Mouse (Mus musculus) MEL (cell line): ENCODE data around the gene Slc33a1. TPM values are rescaled to one million over a fixed set of nuclear protein-coding genes. Genes with fewer than 3 reads are reported as not detected.

ENCODE experiments used
- DNase-seq: peaks from one replicate; pipeline ENCODE4 v3.0.0; 2011; ENCODE audit warnings: low read depth, low spot score
- H3K27ac ChIP-seq: 2 replicates; pipeline ENCODE4 v1.5.1; 2012; ENCODE audit warnings: low read depth, mild to moderate bottlenecking, control low read depth, low read length, moderate library complexity; ENCODE audit not compliant: control insufficient read depth
- H3K27me3 ChIP-seq, 2 experiments: fragments of 150-350 bp in 1 of 2; sonication (generic) in 1 of 2; 2 replicates each; pipeline ENCODE4 v1.6.1; 2012; ENCODE audit warnings: low read length in 2 of 2, mild to moderate bottlenecking in 2 of 2, improper control_type of control experiment in 1 of 2, moderate library complexity in 1 of 2; ENCODE audit not compliant: insufficient read depth in 2 of 2, control insufficient read depth in 1 of 2
- H3K36me3 ChIP-seq, 2 experiments: 2 replicates each; pipeline ENCODE4 v1.6.1; 2012 to 2014; ENCODE audit warnings: low read length in 2 of 2, improper control_type of control experiment in 1 of 2, inconsistent platforms in 1 of 2, mild to moderate bottlenecking in 1 of 2; ENCODE audit not compliant: insufficient read depth in 2 of 2, control insufficient read depth in 1 of 2
- H3K4me1 ChIP-seq, 2 experiments: fragments of 150-350 bp in 1 of 2; sonication (generic) in 1 of 2; 2 replicates each; pipeline ENCODE4 v1.6.1; 2012; ENCODE audit warnings: low read length in 2 of 2, improper control_type of control experiment in 1 of 2, mild to moderate bottlenecking in 1 of 2; ENCODE audit not compliant: insufficient read depth in 2 of 2, control insufficient read depth in 1 of 2
- H3K4me3 ChIP-seq, 2 experiments: fragments of 150-350 bp in 1 of 2; sonication (generic) in 1 of 2; 2 replicates each; pipeline ENCODE4 v1.5.1; 2012; ENCODE audit warnings: low read depth in 2 of 2, low read length in 2 of 2, mild to moderate bottlenecking in 2 of 2, moderate library complexity in 2 of 2, control low read depth in 1 of 2, improper control_type of control experiment in 1 of 2; ENCODE audit not compliant: control insufficient read depth in 1 of 2, insufficient read depth in 1 of 2
- H3K79me2 ChIP-seq: 2 replicates; pipeline ENCODE4 v1.6.1; 2012; ENCODE audit warnings: mild to moderate bottlenecking, low read length, moderate library complexity; ENCODE audit not compliant: control insufficient read depth, poor library complexity, insufficient read depth
- H3K9ac ChIP-seq: 2 replicates; pipeline ENCODE4 v1.6.1; 2012; ENCODE audit warnings: low read depth, mild to moderate bottlenecking, control low read depth, low read length, moderate library complexity; ENCODE audit not compliant: control insufficient read depth, poor library complexity, severe bottlenecking
- H3K9me3 ChIP-seq: fragments of 150-350 bp; sonication (generic); replicated peaks from 2 replicates; pipeline ENCODE4 v1.6.1; 2012; ENCODE audit warnings: mild to moderate bottlenecking, low read length, improper control_type of control experiment, moderate library complexity; ENCODE audit not compliant: insufficient read depth
- BHLHE40 ChIP-seq: IDR thresholded peaks from 2 replicates; pipeline ENCODE4 v1.6.1; 2012; ENCODE audit warnings: low read depth, mild to moderate bottlenecking, inconsistent platforms, low read length, improper control_type of control experiment, borderline replicate concordance
- CHD1 ChIP-seq: IDR thresholded peaks from 2 replicates; pipeline ENCODE4 v1.6.1; 2012; ENCODE audit warnings: low read depth, mild to moderate bottlenecking, inconsistent platforms, low read length, improper control_type of control experiment
- CTCF ChIP-seq, 3 experiments: IDR thresholded peaks in 2 of 3; conservative IDR thresholded peaks in 1 of 3; 2 replicates each; pipeline ENCODE4 v1.5.1; 2011 to 2012; ENCODE audit warnings: low read length in 3 of 3, low read depth in 2 of 3, mild to moderate bottlenecking in 2 of 3, improper control_type of control experiment in 1 of 3, inconsistent platforms in 1 of 3, mixed read lengths in 1 of 3, moderate library complexity in 1 of 3; ENCODE audit not compliant: control insufficient read depth in 1 of 3, insufficient read depth in 1 of 3, poor library complexity in 1 of 3, severe bottlenecking in 1 of 3
- E2F4 ChIP-seq: IDR thresholded peaks from 2 replicates; pipeline ENCODE4 v1.6.1; 2011; ENCODE audit warnings: low read depth, low read length, improper control_type of control experiment, borderline replicate concordance
- ELF1 ChIP-seq: IDR thresholded peaks from 2 replicates; pipeline ENCODE4 v1.6.1; 2014; ENCODE audit warnings: low read depth, mild to moderate bottlenecking, inconsistent platforms, low read length, improper control_type of control experiment, moderate library complexity
- HCFC1 ChIP-seq: IDR thresholded peaks from 2 replicates; pipeline ENCODE4 v1.6.1; 2012; ENCODE audit warnings: low read depth, mild to moderate bottlenecking, inconsistent platforms, low read length, improper control_type of control experiment, moderate library complexity
- MAZ ChIP-seq: IDR thresholded peaks from 2 replicates; pipeline ENCODE4 v1.6.1; 2012; ENCODE audit warnings: low read depth, mild to moderate bottlenecking, inconsistent platforms, low read length, improper control_type of control experiment
- MXI1 ChIP-seq: IDR thresholded peaks from 2 replicates; pipeline ENCODE4 v1.6.1; 2011; ENCODE audit warnings: mild to moderate bottlenecking, low read depth, low read length, improper control_type of control experiment
- POLR2AphosphoS5 ChIP-seq: IDR thresholded peaks from 2 replicates; pipeline ENCODE4 v1.6.1; 2012; ENCODE audit warnings: low read depth, borderline replicate concordance, mild to moderate bottlenecking, inconsistent platforms, low read length, moderate library complexity, mixed read lengths
- SMC3 ChIP-seq: IDR thresholded peaks from 2 replicates; pipeline ENCODE4 v1.6.1; 2011; ENCODE audit warnings: low read depth, low read length, improper control_type of control experiment
- UBTF ChIP-seq: IDR thresholded peaks from 2 replicates; pipeline ENCODE4 v1.6.1; 2012; ENCODE audit warnings: low read depth, mild to moderate bottlenecking, inconsistent platforms, low read length, improper control_type of control experiment, moderate library complexity, borderline replicate concordance; ENCODE audit not compliant: insufficient read depth
- ZC3H11A ChIP-seq: IDR thresholded peaks from 2 replicates; pipeline ENCODE4 v1.6.1; 2012; ENCODE audit warnings: low read depth, mild to moderate bottlenecking, inconsistent platforms, low read length, improper control_type of control experiment
- ZMIZ1 ChIP-seq: IDR thresholded peaks from 2 replicates; pipeline ENCODE4 v1.6.1; 2012; ENCODE audit warnings: low read depth, mild to moderate bottlenecking, inconsistent platforms, low read length, improper control_type of control experiment, moderate library complexity
- polyA plus RNA-seq, 2 experiments: library from polyadenylated mRNA; stranded (reverse) in 1 of 2; unstranded in 1 of 2; fragments of >175 nt in 1 of 2; fragments of >200 nt in 1 of 2; gene quantifications; 2 replicates each; pipeline versions ENCODE4 v1.2.1 to v1.2.4; 2012; ENCODE audit warnings: low replicate concordance in 2 of 2, low read depth in 1 of 2; ENCODE audit not compliant: insufficient read length in 2 of 2, insufficient read depth in 1 of 2, missing spikeins in 1 of 2
- total RNA-seq: library from RNA; depleted of rRNA; stranded (reverse); fragments of 300-350 nt; gene quantifications from 2 replicates; pipeline ENCODE4 v1.2.3, GENCODE M21; 2012; rRNA removed

The Slc33a1 gene
- total and polyA plus RNA-seq, 3 experiments = 27.2 to 123 (median 31.3) TPM

DNA sequence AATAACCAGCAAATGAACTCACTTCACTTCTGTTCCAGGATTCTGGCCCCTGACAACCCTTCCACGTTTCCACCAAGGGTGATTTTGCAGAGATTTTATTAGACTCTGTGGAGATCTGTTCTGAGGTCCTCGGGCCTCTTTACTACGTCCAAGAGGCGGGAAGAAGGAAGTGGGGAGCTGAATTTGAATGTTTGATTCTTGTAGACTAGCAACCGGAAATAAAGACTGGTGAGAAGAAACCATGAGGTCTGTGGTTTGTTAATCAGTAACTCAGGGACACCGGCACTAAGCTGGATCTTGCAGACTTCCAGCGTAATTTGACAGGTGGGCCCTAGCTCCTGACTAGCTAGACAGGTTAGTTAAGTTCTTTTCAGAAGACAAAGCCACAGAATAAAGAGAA is 70.9 kb downstream of the Slc33a1 start:
- Histone ChIP-seq H3K27ac (no peak overlapping the region), H3K9ac (no peak overlapping the region), H3K79me2 (no peaks in the 10 kb centered on the region), H3K4me1 (no peaks in the 10 kb centered on the region), H3K9me3 (no peaks in the 10 kb centered on the region), H3K4me3 (no peak overlapping the region), H3K36me3 (no peaks in the 10 kb centered on the region), H3K27me3 (peaks cover 0 to 1% of the 10 kb centered on the region in 2 experiments; a peak in 1 of 4 replicates)
- DNase-seq = peak; percentile 6
- TF ChIP-seq HCFC1 (no peak), POLR2AphosphoS5 (no peak), MXI1 (no peak), ZMIZ1 (no peak)

DNA sequence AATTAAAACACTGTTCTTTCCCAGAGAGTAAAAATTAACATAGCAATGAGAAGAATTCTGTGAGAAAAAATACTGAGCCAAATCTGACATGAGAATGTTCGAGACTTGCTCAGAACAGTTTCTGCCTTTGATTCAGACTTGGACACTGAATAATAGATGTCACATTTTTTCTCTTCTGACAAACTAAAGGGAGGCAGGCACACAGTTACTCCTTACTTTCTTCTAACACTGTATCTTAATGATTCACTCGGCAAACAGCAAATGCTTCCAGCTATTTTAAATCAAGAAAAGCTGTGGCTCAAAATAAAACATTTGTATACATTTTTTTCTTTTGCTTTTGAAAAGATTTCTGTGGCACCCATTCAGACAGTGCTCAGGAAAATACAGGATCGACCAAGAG is 72.4 kb downstream of the Slc33a1 start:
- Histone ChIP-seq H3K9me3 (no peaks in the 10 kb centered on the region), H3K4me1 (no peaks in the 10 kb centered on the region), H3K79me2 (no peaks in the 10 kb centered on the region), H3K9ac (no peak overlapping the region), H3K4me3 (no peak overlapping the region), H3K36me3 (no peaks in the 10 kb centered on the region), H3K27me3 (no peaks in the 10 kb centered on the region; a peak in 1 of 4 replicates), H3K27ac (no peak overlapping the region)
- DNase-seq = no peak
- TF ChIP-seq ZMIZ1 (no peak), E2F4 (no peak), SMC3 (no peak), UBTF (no peak), CTCF (IDR thresholded peaks at IDR 0.05 in 2 of 3, conservative IDR thresholded peaks at IDR 0.05 in 1 of 3; ENCODE audit: control insufficient read depth in 1 of 3, insufficient read depth in 1 of 3, low read depth in 2 of 3, low read length in 3 of 3, poor library complexity in 1 of 3, severe bottlenecking in 1 of 3) (no peak), ELF1 (no peak), BHLHE40 (no peak), ZC3H11A (no peak), CHD1 (no peak), MAZ (no peak)

Other genes with a start within 250 kb of the Slc33a1 start
- gene Plch1, start 65.3 kb downstream of the Slc33a1 start, total RNA-seq = 0.13 and 0.23 TPM in 2 replicates
- under 1 TPM in 1 of 2 experiments, not detected in 1; 0.01 TPM for gene Plch1, start 65.3 kb downstream of the Slc33a1 start, polyA plus RNA-seq
- 3.9 and 4.0 TPM in 2 replicates for gene E130311K13Rik, start 35.3 kb downstream of the Slc33a1 start, total RNA-seq
- gene E130311K13Rik, start 35.3 kb downstream of the Slc33a1 start, polyA plus RNA-seq = 1 to 10 TPM in 1 of 2 experiments, not detected in 1; 3.9 TPM
- gene Gmps, start 11.3 kb upstream of the Slc33a1 start, total RNA-seq = 40.4 and 41.8 TPM in 2 replicates
- 10 to 100 TPM; 31.6 to 59.3 TPM for gene Gmps, start 11.3 kb upstream of the Slc33a1 start, polyA plus RNA-seq
- not detected in 2 replicates for gene Vmn2r1, start 116.8 kb upstream of the Slc33a1 start, total RNA-seq
- gene Vmn2r1, start 116.8 kb upstream of the Slc33a1 start, polyA plus RNA-seq = under 1 TPM in 1 of 2 experiments, not detected in 1; 0.01 TPM
- gene Vmn2r2, start 177.2 kb upstream of the Slc33a1 start, total RNA-seq = not detected in 2 replicates
- not detected for gene Vmn2r2, start 177.2 kb upstream of the Slc33a1 start, polyA plus RNA-seq